Mouse (Mus musculus): ENCODE data around the gene Tnip3.

GRCm38 (mm10) chr6:65661272-65661671 is 136.2 kb downstream of the Tnip3 start:
- TF ChIP-seq POLR2A (IDR thresholded peaks at IDR 0.05; ENCODE audit: insufficient read depth, low read length) (no peak), CTCF (IDR thresholded peaks at IDR 0.05; ENCODE audit: low read depth, low read length) (no peak), EP300 (IDR thresholded peaks at IDR 0.05; ENCODE audit: insufficient read depth, low read depth, low read length) (no peak)
